Mouse (Mus musculus): ENCODE data around the gene Pdss2. TPM values are rescaled to one million over a fixed set of nuclear protein-coding genes. Genes with fewer than 3 reads are reported as not detected.

The Pdss2 gene
- total RNA-seq, 1 experiment, result 16.6 TPM

GRCm38 (mm10) chr10:43487441-43488010 is 266.2 kb downstream of the Pdss2 start:
- H3K27ac ChIP-seq (ENCODE audit: insufficient read depth, low read depth, low read length, poor library complexity, severe bottlenecking), result no peak overlapping the region
- H3K9ac ChIP-seq (ENCODE audit: insufficient read depth, low read depth, low read length, poor library complexity, severe bottlenecking), result no peak overlapping the region
- no peaks in the 10 kb centered on the region for H3K9me3 ChIP-seq (ENCODE audit: control insufficient read depth, insufficient read depth, low read depth, low read length)
- in situ Hi-C loops (cut with MboI; ENCODE audit: low sequenced_read_pairs in 2 of 2, unreplicated experiment in 2 of 2), result no loop called here
- TF ChIP-seq CHD2 (IDR thresholded peaks at IDR 0.05; ENCODE audit: low read depth, low read length), result no peak
- no peak for TF ChIP-seq ZC3H11A (IDR thresholded peaks at IDR 0.05; ENCODE audit: borderline replicate concordance, low read depth, low read length)
- no peak for TF ChIP-seq HCFC1 (IDR thresholded peaks at IDR 0.05; ENCODE audit: borderline replicate concordance, insufficient read depth, low read length)
- TF ChIP-seq MAFK (IDR thresholded peaks at IDR 0.05; ENCODE audit: insufficient read depth, low read depth, low read length), result no peak
- no peak for TF ChIP-seq ZNF384 (IDR thresholded peaks at IDR 0.05; ENCODE audit: low read depth, low read length)
- DNase-seq (ENCODE audit: low read depth, low spot score), result no peak
- H3K4me3 ChIP-seq (ENCODE audit: insufficient read depth in 1 of 2, low read depth in 1 of 2, low read length in 2 of 2, poor library complexity in 1 of 2, severe bottlenecking in 1 of 2), result no peak overlapping the region
- H3K4me1 ChIP-seq (ENCODE audit: control insufficient read depth in 2 of 2, insufficient read depth in 2 of 2, low read length in 2 of 2, poor library complexity in 1 of 2), result peaks cover 5 to 30% of the 10 kb centered on the region in 2 experiments
- peaks cover 3% of the 10 kb centered on the region; the same call in 1 of the 2 replicates for H3K36me3 ChIP-seq (ENCODE audit: control insufficient read depth, insufficient read depth, low read length, poor library complexity, severe bottlenecking)

GRCm38 (mm10) chr10:43488258-43488657 is 267.0 kb downstream of the Pdss2 start:
- Histone ChIP-seq H3K36me3 (ENCODE audit: control insufficient read depth, insufficient read depth, low read length, poor library complexity, severe bottlenecking) (peaks cover 6% of the 10 kb centered on the region; the same call in 1 of the 2 replicates), H3K27ac (ENCODE audit: insufficient read depth, low read depth, low read length, poor library complexity, severe bottlenecking) (no peak overlapping the region), H3K9ac (ENCODE audit: insufficient read depth, low read depth, low read length, poor library complexity, severe bottlenecking) (no peak overlapping the region), H3K4me3 (ENCODE audit: insufficient read depth in 1 of 2, low read depth in 1 of 2, low read length in 2 of 2, poor library complexity in 1 of 2, severe bottlenecking in 1 of 2) (no peak overlapping the region), H3K9me3 (ENCODE audit: control insufficient read depth, insufficient read depth, low read depth, low read length) (no peaks in the 10 kb centered on the region), H3K4me1 (ENCODE audit: control insufficient read depth in 2 of 2, insufficient read depth in 2 of 2, low read length in 2 of 2, poor library complexity in 1 of 2) (peaks cover 5 to 27% of the 10 kb centered on the region in 2 experiments)
- no peak for DNase-seq (ENCODE audit: low read depth, low spot score)
- TF ChIP-seq HCFC1 (IDR thresholded peaks at IDR 0.05; ENCODE audit: borderline replicate concordance, insufficient read depth, low read length), result no peak
- no peak for TF ChIP-seq MAFK (IDR thresholded peaks at IDR 0.05; ENCODE audit: insufficient read depth, low read depth, low read length)
- no peak for TF ChIP-seq CHD2 (IDR thresholded peaks at IDR 0.05; ENCODE audit: low read depth, low read length)
- TF ChIP-seq ZC3H11A (IDR thresholded peaks at IDR 0.05; ENCODE audit: borderline replicate concordance, low read depth, low read length), result no peak
- TF ChIP-seq ZNF384 (IDR thresholded peaks at IDR 0.05; ENCODE audit: low read depth, low read length), result no peak
- in situ Hi-C loops (cut with MboI; ENCODE audit: low sequenced_read_pairs in 2 of 2, unreplicated experiment in 2 of 2), result no loop called here

GRCm38 (mm10) chr10:43489139-43489538 is 267.9 kb downstream of the Pdss2 start:
- Histone ChIP-seq H3K4me1 (ENCODE audit: control insufficient read depth in 2 of 2, insufficient read depth in 2 of 2, low read length in 2 of 2, poor library complexity in 1 of 2) (peaks cover 9 to 27% of the 10 kb centered on the region in 2 experiments; a peak in 3 of 4 replicates), H3K9ac (ENCODE audit: insufficient read depth, low read depth, low read length, poor library complexity, severe bottlenecking) (0 out of 2 replicates have a peak overlapping the region, but pooled peaks have one; percentile 21), H3K9me3 (ENCODE audit: control insufficient read depth, insufficient read depth, low read depth, low read length) (no peaks in the 10 kb centered on the region), H3K4me3 (ENCODE audit: insufficient read depth in 1 of 2, low read depth in 1 of 2, low read length in 2 of 2, poor library complexity in 1 of 2, severe bottlenecking in 1 of 2) (peak overlapping the region in 1 of 2 experiments; percentile 59; a peak in 1 of 4 replicates), H3K27ac (ENCODE audit: insufficient read depth, low read depth, low read length, poor library complexity, severe bottlenecking) (peak overlapping the region; percentile 77), H3K36me3 (ENCODE audit: control insufficient read depth, insufficient read depth, low read length, poor library complexity, severe bottlenecking) (peaks cover 8% of the 10 kb centered on the region; the same call in 1 of the 2 replicates)
- in situ Hi-C loops (cut with MboI; ENCODE audit: low sequenced_read_pairs in 2 of 2, unreplicated experiment in 2 of 2), result no loop called here
- no peak for DNase-seq (ENCODE audit: low read depth, low spot score)
- TF ChIP-seq MAFK (IDR thresholded peaks at IDR 0.05; ENCODE audit: insufficient read depth, low read depth, low read length) (no peak), CHD2 (IDR thresholded peaks at IDR 0.05; ENCODE audit: low read depth, low read length) (no peak), ZNF384 (IDR thresholded peaks at IDR 0.05; ENCODE audit: low read depth, low read length) (no peak), HCFC1 (IDR thresholded peaks at IDR 0.05; ENCODE audit: borderline replicate concordance, insufficient read depth, low read length) (no peak), ZC3H11A (IDR thresholded peaks at IDR 0.05; ENCODE audit: borderline replicate concordance, low read depth, low read length) (no peak)

- H3K4me3 ChIP-seq (ENCODE audit: insufficient read depth in 1 of 2, low read depth in 1 of 2, low read length in 2 of 2, poor library complexity in 1 of 2, severe bottlenecking in 1 of 2), result peak overlapping the region; percentile 12 to 59; a peak in 3 of 4 replicates
- peaks cover 9 to 24% of the 10 kb centered on the region in 2 experiments; a peak in 3 of 4 replicates for H3K4me1 ChIP-seq (ENCODE audit: control insufficient read depth in 2 of 2, insufficient read depth in 2 of 2, low read length in 2 of 2, poor library complexity in 1 of 2)
- TF ChIP-seq CHD2 (IDR thresholded peaks at IDR 0.05; ENCODE audit: low read depth, low read length) (no peak), ZNF384 (IDR thresholded peaks at IDR 0.05; ENCODE audit: low read depth, low read length) (no peak), MAFK (IDR thresholded peaks at IDR 0.05; ENCODE audit: insufficient read depth, low read depth, low read length) (no peak), HCFC1 (IDR thresholded peaks at IDR 0.05; ENCODE audit: borderline replicate concordance, insufficient read depth, low read length) (no peak), ZC3H11A (IDR thresholded peaks at IDR 0.05; ENCODE audit: borderline replicate concordance, low read depth, low read length) (no peak)
- peak overlapping the region; percentile 76; the same call in 1 of the 2 replicates for H3K9ac ChIP-seq (ENCODE audit: insufficient read depth, low read depth, low read length, poor library complexity, severe bottlenecking)
- in situ Hi-C loops (cut with MboI; ENCODE audit: low sequenced_read_pairs in 2 of 2, unreplicated experiment in 2 of 2), result no loop called here
- DNase-seq (ENCODE audit: low read depth, low spot score), result no peak
- peak overlapping the region; percentile 77 for H3K27ac ChIP-seq (ENCODE audit: insufficient read depth, low read depth, low read length, poor library complexity, severe bottlenecking)
- H3K9me3 ChIP-seq (ENCODE audit: control insufficient read depth, insufficient read depth, low read depth, low read length), result no peaks in the 10 kb centered on the region
- peaks cover 6% of the 10 kb centered on the region; the same call in 1 of the 2 replicates for H3K36me3 ChIP-seq (ENCODE audit: control insufficient read depth, insufficient read depth, low read length, poor library complexity, severe bottlenecking)
These were observed 268.3 kb downstream of the Pdss2 start for GRCm38 (mm10) chr10:43489550-43489949.

Measured in ES-E14 (cell line).